Mouse (Mus musculus) kidney, embryonic 15.5 days (tissue): ENCODE measurements around the gene Opn3. TPM values are rescaled to one million over a fixed set of nuclear protein-coding genes. Genes with fewer than 3 reads are reported as not detected.

Experiments used
- ATAC-seq: fragments of 200-750 bp; cut with Nextera tagmentation; replicated peaks from 2 replicates; pipeline ENCODE4 v1.8.0; 2017; ENCODE audit warnings: moderate TSS enrichment; ENCODE audit not compliant: low FRiP score
- H3K27ac ChIP-seq: fragments of 300-500 bp; sonication (generic); 2 replicates; pipeline ENCODE4 v1.5.1; 2015; ENCODE audit warnings: mild to moderate bottlenecking, inconsistent platforms
- H3K27me3 ChIP-seq: fragments of 300-500 bp; sonication (generic); 2 replicates; pipeline ENCODE4 v1.6.1; 2015; ENCODE audit warnings: inconsistent platforms
- H3K36me3 ChIP-seq: fragments of 300-500 bp; sonication (generic); 2 replicates; pipeline ENCODE4 v1.6.1; 2015; ENCODE audit warnings: inconsistent platforms
- H3K4me1 ChIP-seq: fragments of 300-500 bp; sonication (generic); 2 replicates; pipeline ENCODE4 v1.6.1; 2015; ENCODE audit warnings: inconsistent platforms
- H3K4me2 ChIP-seq: fragments of 300-500 bp; sonication (generic); 2 replicates; pipeline ENCODE4 v1.6.1; 2015; ENCODE audit warnings: moderate library complexity, mild to moderate bottlenecking, inconsistent platforms
- H3K4me3 ChIP-seq: fragments of 300-500 bp; sonication (generic); replicated peaks from 2 replicates; pipeline ENCODE4 v1.5.1; 2015; ENCODE audit warnings: mild to moderate bottlenecking, inconsistent platforms
- H3K9ac ChIP-seq: fragments of 300-500 bp; sonication (generic); 2 replicates; pipeline ENCODE4 v1.6.1; 2015; ENCODE audit warnings: mild to moderate bottlenecking, inconsistent platforms
- H3K9me3 ChIP-seq: fragments of 300-500 bp; sonication (generic); replicated peaks from 2 replicates; pipeline ENCODE4 v1.6.1; 2016; ENCODE audit warnings: inconsistent platforms
- WGBS: fragments of 180-500 bp; shearing (Covaris S2); methylation state at CpG from one replicate; pipeline ENCODE4 v1.1.7; 2015; ENCODE audit warnings: mixed read lengths; 5-methylcytosine and 5-hydroxymethylcytosine counted together
- polyA plus RNA-seq: library from polyadenylated mRNA; unstranded; fragments of >200 nt; fragmentation: Nextera tagmentation; extraction: Ambion mirVana; gene quantifications from 2 replicates; pipeline ENCODE4 v1.2.1, GENCODE M21; 2015

Opn3 gene
- polyA plus RNA-seq, 1 experiment from 2014 or later, result 8.1 TPM

GRCm38 (mm10) chr1:175691686-175692245 lies 810 bp downstream of the Opn3 start:
- WGBS, result under 1% methylated on average over 21 of the region's 22 CpGs
- Histone ChIP-seq H3K36me3 (peaks cover 13% of the 10 kb centered on the region), H3K4me2 (peak overlapping the region; percentile 91), H3K27ac (peak overlapping the region; percentile 91), H3K27me3 (no peaks in the 10 kb centered on the region), H3K9ac (peak overlapping the region; percentile 74), H3K9me3 (no peaks in the 10 kb centered on the region), H3K4me3 (peak overlapping the region; percentile 80), H3K4me1 (peaks cover 18% of the 10 kb centered on the region)
- ATAC-seq, result peak; percentile 1; the same call in 1 of the 2 replicates

DNA sequence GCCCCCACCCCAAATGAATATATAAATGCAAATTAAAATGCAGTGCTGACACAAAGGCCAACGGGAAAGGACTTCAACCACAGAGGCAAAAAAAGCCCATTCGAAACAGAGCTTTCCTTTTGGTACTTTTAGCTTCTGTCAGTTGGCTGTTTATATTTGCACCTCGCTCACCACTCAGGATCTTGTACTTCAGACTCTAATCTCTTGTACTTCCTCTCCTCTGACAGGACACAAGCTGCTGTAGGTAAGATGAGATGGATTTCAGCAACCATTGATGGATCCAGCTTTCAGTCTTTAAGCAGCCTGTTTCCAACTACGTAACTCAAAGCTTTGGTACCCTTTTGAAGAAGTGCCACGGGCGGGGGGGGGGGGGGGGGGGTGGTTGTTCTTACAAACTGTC lies 11.6 kb downstream of the Opn3 start:
- 87% methylated on average over 6 of the region's 6 CpGs for WGBS
- no peak overlapping the region for H3K4me3 ChIP-seq
- H3K9me3 ChIP-seq, result no peaks in the 10 kb centered on the region
- H3K36me3 ChIP-seq, result peaks cover 5% of the 10 kb centered on the region
- H3K4me1 ChIP-seq, result no peaks in the 10 kb centered on the region
- no peaks in the 10 kb centered on the region for H3K27me3 ChIP-seq
- ATAC-seq, result no peak
- H3K27ac ChIP-seq, result no peak overlapping the region
- no peak overlapping the region for H3K4me2 ChIP-seq
- no peak overlapping the region for H3K9ac ChIP-seq

DNA sequence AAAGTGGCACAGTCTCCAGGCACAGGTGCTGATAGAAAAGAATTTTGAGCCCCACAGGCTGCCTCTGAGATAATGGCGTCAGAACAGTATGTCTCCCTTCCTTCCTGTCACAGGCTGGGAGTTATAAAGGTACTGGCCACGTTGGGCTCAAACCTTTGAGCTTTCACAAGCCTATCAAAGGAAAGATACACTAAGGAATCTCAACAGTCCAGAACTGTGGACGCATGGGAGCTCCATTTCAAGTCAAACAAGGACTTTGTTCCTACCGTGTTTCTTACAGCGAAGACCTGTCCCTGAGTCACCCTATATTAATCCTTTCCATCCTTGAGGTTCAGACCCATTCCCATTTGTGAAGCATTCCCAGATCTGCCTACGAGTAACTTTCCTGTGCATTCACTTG lies 15.1 kb downstream of the Opn3 start:
- 84% methylated on average over 6 of the region's 6 CpGs for WGBS
- Histone ChIP-seq H3K27me3 (no peaks in the 10 kb centered on the region), H3K27ac (no peak overlapping the region), H3K4me2 (no peak overlapping the region), H3K4me1 (no peaks in the 10 kb centered on the region), H3K9ac (no peak overlapping the region), H3K4me3 (no peak overlapping the region), H3K36me3 (no peaks in the 10 kb centered on the region), H3K9me3 (no peaks in the 10 kb centered on the region)
- ATAC-seq, result no peak

- 76% methylated on average over 6 of the region's 6 CpGs for WGBS
- no peak for ATAC-seq
- H3K4me2 ChIP-seq, result no peak overlapping the region
Measured at GRCm38 (mm10) chr1:175675116-175675515, 17.5 kb downstream of the Opn3 start.

GRCm38 (mm10) chr1:175673563-175674325 lies 18.8 kb downstream of the Opn3 start:
- 76% methylated on average over 7 of the region's 7 CpGs for WGBS
- no peak overlapping the region for H3K27ac ChIP-seq
- H3K9me3 ChIP-seq, result no peaks in the 10 kb centered on the region
- H3K4me1 ChIP-seq, result no peaks in the 10 kb centered on the region
- H3K4me2 ChIP-seq, result no peak overlapping the region
- no peak overlapping the region for H3K4me3 ChIP-seq
- H3K9ac ChIP-seq, result no peak overlapping the region
- H3K36me3 ChIP-seq, result no peaks in the 10 kb centered on the region
- ATAC-seq, result no peak
- H3K27me3 ChIP-seq, result no peaks in the 10 kb centered on the region

More at GRCm38 (mm10) chr1:175675116-175675515, 17.5 kb downstream of the Opn3 start:
- H3K27me3 ChIP-seq, result no peaks in the 10 kb centered on the region
- H3K4me1 ChIP-seq, result no peaks in the 10 kb centered on the region
- H3K27ac ChIP-seq, result no peak overlapping the region
- no peak overlapping the region for H3K9ac ChIP-seq
- no peak overlapping the region for H3K4me3 ChIP-seq
- no peaks in the 10 kb centered on the region for H3K9me3 ChIP-seq
- H3K36me3 ChIP-seq, result no peaks in the 10 kb centered on the region

- 18% methylated on average over 1 of the region's 1 CpGs for WGBS
- Histone ChIP-seq H3K27me3 (no peaks in the 10 kb centered on the region), H3K4me1 (no peaks in the 10 kb centered on the region), H3K9me3 (no peaks in the 10 kb centered on the region), H3K27ac (no peak overlapping the region), H3K4me2 (no peak overlapping the region), H3K36me3 (no peaks in the 10 kb centered on the region), H3K4me3 (no peak overlapping the region), H3K9ac (no peak overlapping the region)
- ATAC-seq, result no peak
Measured at GRCm38 (mm10) chr1:175671626-175672025, 20.9 kb downstream of the Opn3 start.

- no peak for ATAC-seq
- H3K9ac ChIP-seq, result no peak overlapping the region
- H3K4me1 ChIP-seq, result no peaks in the 10 kb centered on the region
- H3K4me2 ChIP-seq, result no peak overlapping the region
- H3K4me3 ChIP-seq, result no peak overlapping the region
- H3K27ac ChIP-seq, result no peak overlapping the region
- WGBS, result 83% methylated on average over 7 of the region's 7 CpGs
- H3K9me3 ChIP-seq, result no peaks in the 10 kb centered on the region
- no peaks in the 10 kb centered on the region for H3K27me3 ChIP-seq
- H3K36me3 ChIP-seq, result no peaks in the 10 kb centered on the region
Measured at GRCm38 (mm10) chr1:175670042-175670441, 22.5 kb downstream of the Opn3 start.

DNA sequence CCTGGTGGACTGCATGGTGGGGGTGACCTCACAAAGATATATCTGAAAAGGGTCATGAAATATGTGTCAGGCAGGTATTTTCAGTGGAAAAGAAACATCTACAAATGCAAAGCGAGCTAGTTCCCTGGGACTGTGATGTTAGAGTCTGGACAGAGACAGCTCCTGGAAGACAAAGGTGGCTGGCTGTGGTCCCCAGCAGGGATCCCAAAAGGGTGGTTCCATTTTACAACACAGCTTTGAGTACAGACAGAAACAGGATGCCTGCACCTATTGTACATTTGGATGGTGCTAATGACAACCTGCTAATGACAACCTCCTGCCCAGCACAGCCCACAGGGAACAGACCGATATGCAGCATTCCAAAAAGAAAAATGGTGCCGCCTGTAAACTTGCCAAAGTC lies 23.1 kb downstream of the Opn3 start:
- Histone ChIP-seq H3K4me2 (no peak overlapping the region), H3K9ac (no peak overlapping the region), H3K4me1 (no peaks in the 10 kb centered on the region), H3K27ac (no peak overlapping the region), H3K4me3 (no peak overlapping the region), H3K36me3 (no peaks in the 10 kb centered on the region), H3K9me3 (no peaks in the 10 kb centered on the region), H3K27me3 (no peaks in the 10 kb centered on the region)
- 92% methylated on average over 3 of the region's 3 CpGs for WGBS
- ATAC-seq, result no peak

GRCm38 (mm10) chr1:175668666-175669405 lies 23.7 kb downstream of the Opn3 start:
- no peaks in the 10 kb centered on the region for H3K36me3 ChIP-seq
- H3K27me3 ChIP-seq, result no peaks in the 10 kb centered on the region
- 76% methylated on average over 5 of the region's 5 CpGs for WGBS
- H3K9ac ChIP-seq, result no peak overlapping the region
- no peaks in the 10 kb centered on the region for H3K4me1 ChIP-seq
- ATAC-seq, result peak; percentile 78; the same call in 1 of the 2 replicates
- no peak overlapping the region for H3K4me3 ChIP-seq
- H3K9me3 ChIP-seq, result no peaks in the 10 kb centered on the region
- H3K4me2 ChIP-seq, result no peak overlapping the region
- H3K27ac ChIP-seq, result no peak overlapping the region

DNA sequence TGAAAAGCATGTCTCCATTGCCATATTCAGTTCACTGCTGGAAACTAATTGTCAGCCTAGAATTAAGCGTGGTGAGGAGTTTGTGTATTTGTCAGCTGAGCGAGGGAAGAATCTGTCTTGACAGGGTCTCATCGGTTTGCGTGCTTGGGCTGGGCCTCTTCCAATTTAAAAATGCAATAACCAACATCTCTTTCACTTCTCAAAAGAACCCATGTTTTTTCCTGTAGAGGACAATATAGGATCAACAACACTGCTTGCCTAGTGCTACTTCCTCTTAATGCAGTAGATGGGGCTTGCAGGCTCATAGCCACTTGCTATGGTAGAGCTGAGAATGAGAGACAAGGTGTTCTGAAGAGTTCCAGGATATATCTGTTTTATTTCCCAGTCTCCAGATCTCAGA lies 32.7 kb downstream of the Opn3 start:
- H3K4me3 ChIP-seq, result no peak overlapping the region
- H3K36me3 ChIP-seq, result no peaks in the 10 kb centered on the region
- 91% methylated on average over 4 of the region's 4 CpGs for WGBS
- no peak for ATAC-seq
- H3K4me2 ChIP-seq, result no peak overlapping the region
- H3K9me3 ChIP-seq, result no peaks in the 10 kb centered on the region
- no peak overlapping the region for H3K9ac ChIP-seq
- H3K27me3 ChIP-seq, result no peaks in the 10 kb centered on the region
- no peak overlapping the region for H3K27ac ChIP-seq
- no peaks in the 10 kb centered on the region for H3K4me1 ChIP-seq

DNA sequence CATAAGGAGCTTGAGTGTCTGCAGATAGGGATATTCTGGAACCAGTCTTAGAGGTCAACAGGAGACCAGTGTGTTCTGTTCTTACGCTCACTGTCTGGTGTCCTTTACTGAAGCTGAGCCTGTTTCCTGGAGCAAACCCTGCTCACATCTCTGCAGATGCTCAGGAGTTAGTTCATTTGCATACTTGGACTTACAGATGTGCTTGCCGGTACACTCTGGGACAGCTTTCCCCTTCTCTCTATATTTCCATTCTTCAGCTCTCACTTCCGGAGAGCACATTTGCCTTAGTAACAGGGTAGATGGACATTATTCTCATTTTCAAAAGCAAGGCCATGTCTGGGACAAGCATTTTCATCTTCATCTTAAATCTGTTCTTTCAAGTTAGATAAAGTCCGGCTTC lies 44.0 kb downstream of the Opn3 start:
- WGBS, result 92% methylated on average over 4 of the region's 4 CpGs
- no peak overlapping the region for H3K4me2 ChIP-seq
- no peaks in the 10 kb centered on the region for H3K4me1 ChIP-seq
- H3K27me3 ChIP-seq, result no peaks in the 10 kb centered on the region
- no peaks in the 10 kb centered on the region for H3K36me3 ChIP-seq
- H3K9me3 ChIP-seq, result no peaks in the 10 kb centered on the region
- H3K9ac ChIP-seq, result no peak overlapping the region
- H3K27ac ChIP-seq, result no peak overlapping the region
- no peak overlapping the region for H3K4me3 ChIP-seq
- no peak for ATAC-seq

DNA sequence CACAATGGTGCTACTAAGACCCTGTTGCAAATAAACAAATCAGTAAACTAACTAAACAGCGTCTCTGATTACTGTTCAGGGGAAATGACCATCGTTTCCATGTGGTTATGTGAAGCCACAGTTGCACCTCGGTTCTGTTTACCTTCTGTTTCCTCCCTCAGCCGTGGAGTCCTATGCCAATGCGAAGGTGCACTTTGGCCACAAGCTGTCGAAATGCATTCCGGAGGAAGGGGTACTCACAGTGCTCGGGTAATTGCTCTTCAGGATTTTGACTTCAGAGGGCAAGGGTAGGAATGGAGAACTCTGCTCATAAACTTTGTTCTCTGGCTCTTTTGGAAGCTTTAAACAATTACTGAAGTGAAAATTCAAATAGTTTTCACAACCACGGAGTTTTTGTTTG lies 45.6 kb downstream of the Opn3 start:
- no peaks in the 10 kb centered on the region for H3K27me3 ChIP-seq
- ATAC-seq, result no peak; the same call in 1 of the 2 replicates
- no peaks in the 10 kb centered on the region for H3K4me1 ChIP-seq
- H3K4me3 ChIP-seq, result no peak overlapping the region
- no peaks in the 10 kb centered on the region for H3K9me3 ChIP-seq
- whole genome bisulfite sequencing, result 42% methylated on average over 9 of the region's 9 CpGs
- H3K36me3 ChIP-seq, result no peaks in the 10 kb centered on the region
- H3K27ac ChIP-seq, result no peak overlapping the region
- H3K4me2 ChIP-seq, result no peak overlapping the region
- H3K9ac ChIP-seq, result no peak overlapping the region
